Mouse (Mus musculus) MEL (cell line): ENCODE results near the gene Fgfr2. TPM values are rescaled to one million over a fixed set of nuclear protein-coding genes. Genes with fewer than 3 reads are reported as not detected.

Experiments used
- DNase-seq: peaks from one replicate; pipeline ENCODE4 v3.0.0; 2011; ENCODE audit warnings: low read depth, low spot score
- H3K27ac ChIP-seq: 2 replicates; pipeline ENCODE4 v1.5.1; 2012; ENCODE audit warnings: low read depth, mild to moderate bottlenecking, control low read depth, low read length, moderate library complexity; ENCODE audit not compliant: control insufficient read depth
- H3K27me3 ChIP-seq, 2 experiments: fragments of 150-350 bp in 1 of 2; sonication (generic) in 1 of 2; 2 replicates each; pipeline ENCODE4 v1.6.1; 2012; ENCODE audit warnings: low read length in 2 of 2, mild to moderate bottlenecking in 2 of 2, improper control_type of control experiment in 1 of 2, moderate library complexity in 1 of 2; ENCODE audit not compliant: insufficient read depth in 2 of 2, control insufficient read depth in 1 of 2
- H3K36me3 ChIP-seq, 2 experiments: 2 replicates each; pipeline ENCODE4 v1.6.1; 2012 to 2014; ENCODE audit warnings: low read length in 2 of 2, improper control_type of control experiment in 1 of 2, inconsistent platforms in 1 of 2, mild to moderate bottlenecking in 1 of 2; ENCODE audit not compliant: insufficient read depth in 2 of 2, control insufficient read depth in 1 of 2
- H3K4me1 ChIP-seq, 2 experiments: fragments of 150-350 bp in 1 of 2; sonication (generic) in 1 of 2; 2 replicates each; pipeline ENCODE4 v1.6.1; 2012; ENCODE audit warnings: low read length in 2 of 2, improper control_type of control experiment in 1 of 2, mild to moderate bottlenecking in 1 of 2; ENCODE audit not compliant: insufficient read depth in 2 of 2, control insufficient read depth in 1 of 2
- H3K4me3 ChIP-seq, 2 experiments: fragments of 150-350 bp in 1 of 2; sonication (generic) in 1 of 2; 2 replicates each; pipeline ENCODE4 v1.5.1; 2012; ENCODE audit warnings: low read depth in 2 of 2, low read length in 2 of 2, mild to moderate bottlenecking in 2 of 2, moderate library complexity in 2 of 2, control low read depth in 1 of 2, improper control_type of control experiment in 1 of 2; ENCODE audit not compliant: control insufficient read depth in 1 of 2, insufficient read depth in 1 of 2
- H3K79me2 ChIP-seq: 2 replicates; pipeline ENCODE4 v1.6.1; 2012; ENCODE audit warnings: mild to moderate bottlenecking, low read length, moderate library complexity; ENCODE audit not compliant: control insufficient read depth, poor library complexity, insufficient read depth
- H3K9ac ChIP-seq: 2 replicates; pipeline ENCODE4 v1.6.1; 2012; ENCODE audit warnings: low read depth, mild to moderate bottlenecking, control low read depth, low read length, moderate library complexity; ENCODE audit not compliant: control insufficient read depth, poor library complexity, severe bottlenecking
- H3K9me3 ChIP-seq: fragments of 150-350 bp; sonication (generic); replicated peaks from 2 replicates; pipeline ENCODE4 v1.6.1; 2012; ENCODE audit warnings: mild to moderate bottlenecking, low read length, improper control_type of control experiment, moderate library complexity; ENCODE audit not compliant: insufficient read depth
- BHLHE40 ChIP-seq: IDR thresholded peaks from 2 replicates; pipeline ENCODE4 v1.6.1; 2012; ENCODE audit warnings: low read depth, mild to moderate bottlenecking, inconsistent platforms, low read length, improper control_type of control experiment, borderline replicate concordance
- CHD2 ChIP-seq: IDR thresholded peaks from 2 replicates; pipeline ENCODE4 v1.6.1; 2011; ENCODE audit warnings: low read length, improper control_type of control experiment
- EP300 ChIP-seq, 2 experiments: IDR thresholded peaks; 2 replicates each; pipeline ENCODE4 v1.6.1; 2011; ENCODE audit warnings: improper control_type of control experiment in 2 of 2, low read length in 2 of 2, low read depth in 1 of 2, mild to moderate bottlenecking in 1 of 2
- ETS1 ChIP-seq: IDR thresholded peaks from 2 replicates; pipeline ENCODE4 v1.6.1; 2012; ENCODE audit warnings: low read depth, mild to moderate bottlenecking, inconsistent platforms, low read length, improper control_type of control experiment, moderate library complexity
- GATA1 ChIP-seq: IDR thresholded peaks from 2 replicates; pipeline ENCODE4 v1.6.1; 2011; ENCODE audit warnings: low read depth, low read length, improper control_type of control experiment
- HCFC1 ChIP-seq: IDR thresholded peaks from 2 replicates; pipeline ENCODE4 v1.6.1; 2012; ENCODE audit warnings: low read depth, mild to moderate bottlenecking, inconsistent platforms, low read length, improper control_type of control experiment, moderate library complexity
- KAT2A ChIP-seq: conservative IDR thresholded peaks from 2 replicates; pipeline ENCODE4 v1.6.1; 2012; ENCODE audit warnings: low read depth, low read length, improper control_type of control experiment, inconsistent platforms
- MAX ChIP-seq: IDR thresholded peaks from 2 replicates; pipeline ENCODE4 v1.6.1; 2011; ENCODE audit warnings: low read length, improper control_type of control experiment
- MAZ ChIP-seq: IDR thresholded peaks from 2 replicates; pipeline ENCODE4 v1.6.1; 2012; ENCODE audit warnings: low read depth, mild to moderate bottlenecking, inconsistent platforms, low read length, improper control_type of control experiment
- MEF2A ChIP-seq: IDR thresholded peaks from 2 replicates; pipeline ENCODE4 v1.6.1; 2014; ENCODE audit warnings: low read depth, mild to moderate bottlenecking, inconsistent platforms, low read length, improper control_type of control experiment; ENCODE audit not compliant: poor library complexity, insufficient replicate concordance, severe bottlenecking; ENCODE audit errors: extremely low read depth
- MXI1 ChIP-seq: IDR thresholded peaks from 2 replicates; pipeline ENCODE4 v1.6.1; 2011; ENCODE audit warnings: mild to moderate bottlenecking, low read depth, low read length, improper control_type of control experiment
- MYB ChIP-seq: IDR thresholded peaks from 2 replicates; pipeline ENCODE4 v1.6.1; 2011; ENCODE audit warnings: mild to moderate bottlenecking, low read depth, low read length, improper control_type of control experiment
- NELFE ChIP-seq: IDR thresholded peaks from 2 replicates; pipeline ENCODE4 v1.6.1; 2011; ENCODE audit warnings: low read depth, low read length, improper control_type of control experiment
- NRF1 ChIP-seq: IDR thresholded peaks from 2 replicates; pipeline ENCODE4 v1.6.1; 2014; ENCODE audit warnings: low read depth, mild to moderate bottlenecking, inconsistent platforms, low read length, improper control_type of control experiment, moderate library complexity; ENCODE audit not compliant: poor library complexity, insufficient read depth, severe bottlenecking
- POLR2A ChIP-seq, 2 experiments: IDR thresholded peaks; 2 replicates each; pipeline ENCODE4 v1.6.1; 2011 to 2012; ENCODE audit warnings: low read length in 2 of 2, mild to moderate bottlenecking in 2 of 2, control low read depth in 1 of 2, improper control_type of control experiment in 1 of 2, low read depth in 1 of 2, moderate library complexity in 1 of 2; ENCODE audit not compliant: control insufficient read depth in 1 of 2, insufficient read depth in 1 of 2, poor library complexity in 1 of 2
- TAL1 ChIP-seq: IDR thresholded peaks from 2 replicates; pipeline ENCODE4 v1.6.1; 2012; ENCODE audit warnings: mild to moderate bottlenecking, inconsistent platforms, low read length, moderate library complexity, mixed read lengths
- ZKSCAN1 ChIP-seq: IDR thresholded peaks from 2 replicates; pipeline ENCODE4 v1.6.1; 2012; ENCODE audit warnings: low read depth, mild to moderate bottlenecking, inconsistent platforms, low read length, improper control_type of control experiment, moderate library complexity
- polyA plus RNA-seq, 2 experiments: library from polyadenylated mRNA; stranded (reverse) in 1 of 2; unstranded in 1 of 2; fragments of >175 nt in 1 of 2; fragments of >200 nt in 1 of 2; gene quantifications; 2 replicates each; pipeline versions ENCODE4 v1.2.1 to v1.2.4; 2012; ENCODE audit warnings: low replicate concordance in 2 of 2, low read depth in 1 of 2; ENCODE audit not compliant: insufficient read length in 2 of 2, insufficient read depth in 1 of 2, missing spikeins in 1 of 2
- total RNA-seq: library from RNA; depleted of rRNA; stranded (reverse); fragments of 300-350 nt; gene quantifications from 2 replicates; pipeline ENCODE4 v1.2.3, GENCODE M21; 2012

Gene Fgfr2
- total and polyA plus RNA-seq, 3 experiments: not detected

GRCm38 (mm10) chr7:131162251-131162650 is 1960.9 kb downstream of the Fgfr2 start:
- TF ChIP-seq NRF1: no peak
- no peak for TF ChIP-seq POLR2A (IDR thresholded peaks at IDR 0.05; ENCODE audit: control insufficient read depth in 1 of 2, insufficient read depth in 1 of 2, low read depth in 1 of 2, low read length in 2 of 2, poor library complexity in 1 of 2)
- TF ChIP-seq, all 39 proteins: peak for 0
- no peak overlapping the region for H3K27ac ChIP-seq

GRCm38 (mm10) chr7:131153044-131153443 is 1970.1 kb downstream of the Fgfr2 start:
- Histone ChIP-seq H3K9me3 (no peaks in the 10 kb centered on the region), H3K27ac (no peak overlapping the region)
- TF ChIP-seq ZKSCAN1 (no peak), GATA1 (no peak), EP300 (IDR thresholded peaks at IDR 0.05; ENCODE audit: low read depth in 1 of 2, low read length in 2 of 2) (no peak), BHLHE40 (no peak), MXI1 (no peak), HCFC1 (no peak), ETS1 (no peak), MYB (no peak), MAX (no peak)
- TF ChIP-seq, all 39 proteins: peak for 0
- H3K4me1 ChIP-seq: no peaks in the 10 kb centered on the region
- no peak for DNase-seq
- H3K36me3 ChIP-seq: no peaks in the 10 kb centered on the region
- H3K4me3 ChIP-seq: no peak overlapping the region
- H3K9ac ChIP-seq: no peak overlapping the region
- H3K79me2 ChIP-seq: no peaks in the 10 kb centered on the region
- no peaks in the 10 kb centered on the region for H3K27me3 ChIP-seq

More at GRCm38 (mm10) chr7:131162251-131162650, 1960.9 kb downstream of the Fgfr2 start:
- no peaks in the 10 kb centered on the region for H3K27me3 ChIP-seq
- no peak overlapping the region for H3K9ac ChIP-seq
- H3K79me2 ChIP-seq: no peaks in the 10 kb centered on the region
- no peaks in the 10 kb centered on the region for H3K36me3 ChIP-seq
- no peak for DNase-seq
- no peaks in the 10 kb centered on the region for H3K4me1 ChIP-seq
- no peaks in the 10 kb centered on the region for H3K9me3 ChIP-seq
- no peak overlapping the region for H3K4me3 ChIP-seq

- H3K36me3 ChIP-seq: no peaks in the 10 kb centered on the region
- no peaks in the 10 kb centered on the region for H3K9me3 ChIP-seq
- H3K4me1 ChIP-seq: no peaks in the 10 kb centered on the region
- no peak overlapping the region for H3K4me3 ChIP-seq
- no peaks in the 10 kb centered on the region for H3K79me2 ChIP-seq
- H3K27ac ChIP-seq: no peak overlapping the region
- no peak for DNase-seq
- H3K9ac ChIP-seq: no peak overlapping the region
- no peaks in the 10 kb centered on the region for H3K27me3 ChIP-seq
- TF ChIP-seq NELFE (no peak), MAZ (no peak), TAL1 (no peak), CHD2 (no peak), MEF2A (no peak), KAT2A (no peak), GATA1 (no peak), BHLHE40 (no peak), MYB (no peak)
Observed at GRCm38 (mm10) chr7:131150179-131150578, 1973.0 kb downstream of the Fgfr2 start.
